Comparison of ENCODE assay signal across 9 mouse cellular contexts in genomic region chr2:38196199-38197060, GRCm38 (mm10).
DNase-seq lines count a peak whose midpoint lies in the region; ATAC-seq and TF ChIP-seq lines count a peak whose summit lies in the region.
"Had no signal": no experiment of that assay in that cellular context is flagged by ENCODE, and none has a peak within 500 bp of the region (broad histone marks: within the 10 kb centered on the region; RNA-seq: fewer than 3 reads in every experiment).

No protein-coding gene starts in this region.

- peaks cover 12% of the 10 kb centered on the region for H3K4me1 ChIP-seq in heart, embryonic 12.5 days (replicated peaks)
- peaks cover 51% of the 10 kb centered on the region for H3K4me1 ChIP-seq in liver, embryonic 15.5 days (replicated peaks)
- H3K4me1 ChIP-seq in liver, embryonic 11.5 days (replicated peaks; ENCODE audit: control insufficient read depth, insufficient read depth, low read length): peaks cover 20% of the 10 kb centered on the region
- peaks cover 11% of the 10 kb centered on the region for H3K4me1 ChIP-seq in forebrain, embryonic 14.5 days (ENCODE audit: control insufficient read depth, insufficient read depth, low read length)
- H3K4me1 ChIP-seq in midbrain, embryonic 16.5 days (ENCODE audit: control insufficient read depth, insufficient read depth, low read length): peaks cover 10% of the 10 kb centered on the region
- no peaks in the 10 kb centered on the region for H3K4me1 ChIP-seq in thymus, adult 2 months (replicated peaks; ENCODE audit: control insufficient read depth, insufficient read depth, low read length)

- no peaks in the 10 kb centered on the region for H3K9me3 ChIP-seq in heart, embryonic 12.5 days (replicated peaks)
- H3K9me3 ChIP-seq in liver, embryonic 15.5 days (replicated peaks): no peaks in the 10 kb centered on the region
- H3K9me3 ChIP-seq in liver, embryonic 11.5 days (ENCODE audit: control insufficient read depth, low read length): no peaks in the 10 kb centered on the region
- H3K9me3 ChIP-seq in forebrain, embryonic 14.5 days (replicated peaks; ENCODE audit: control insufficient read depth, low read length): no peaks in the 10 kb centered on the region
- H3K9me3 ChIP-seq in midbrain, embryonic 16.5 days (replicated peaks; ENCODE audit: control insufficient read depth, low read length, poor library complexity, severe bottlenecking): no peaks in the 10 kb centered on the region

- H3K27ac ChIP-seq in heart, embryonic 12.5 days (ENCODE audit: poor library complexity, severe bottlenecking): 0 out of 2 replicates have a peak overlapping the region, but pooled peaks have one; percentile 1
- peak overlapping the region; percentile 19; the same call in 1 of the 2 replicates for H3K27ac ChIP-seq in liver, embryonic 15.5 days (replicated peaks)
- H3K27ac ChIP-seq in liver, embryonic 11.5 days (ENCODE audit: low read depth, low read length): no peak overlapping the region
- peak overlapping the region; percentile 5; the same call in 1 of the 2 replicates for H3K27ac ChIP-seq in forebrain, embryonic 14.5 days (ENCODE audit: low read depth, low read length)
- H3K27ac ChIP-seq in midbrain, embryonic 16.5 days (ENCODE audit: low read length): no peak overlapping the region; the same call in 1 of the 2 replicates
- H3K27ac ChIP-seq in thymus, adult 2 months (ENCODE audit: control insufficient read depth, insufficient read depth, low read length): no peak overlapping the region

- no peak for TF ChIP-seq CTCF in thymus, adult 2 months (IDR thresholded peaks at IDR 0.05; ENCODE audit: borderline replicate concordance, control insufficient read depth, extremely low read depth, insufficient read depth, low read length, poor library complexity)

- H3K4me3 ChIP-seq in heart, embryonic 12.5 days: no peak overlapping the region
- no peak overlapping the region for H3K4me3 ChIP-seq in liver, embryonic 15.5 days (replicated peaks)
- H3K4me3 ChIP-seq in liver, embryonic 11.5 days (ENCODE audit: low read depth, low read length): no peak overlapping the region
- no peak overlapping the region for H3K4me3 ChIP-seq in forebrain, embryonic 14.5 days (ENCODE audit: low read depth, low read length)
- H3K4me3 ChIP-seq in midbrain, embryonic 16.5 days (ENCODE audit: low read depth, low read length): no peak overlapping the region
- H3K4me3 ChIP-seq in thymus, adult 2 months (ENCODE audit: control insufficient read depth, insufficient read depth, low read length): no peak overlapping the region

- WGBS in heart, embryonic 12.5 days: 42% methylated on average over 9 of the region's 9 CpGs
- WGBS in liver, embryonic 15.5 days (ENCODE audit: insufficient replicate concordance): 73% methylated on average over 9 of the region's 9 CpGs
- WGBS in liver, embryonic 11.5 days: 62% methylated on average over 9 of the region's 9 CpGs
- WGBS in forebrain, embryonic 14.5 days: 4% methylated on average over 9 of the region's 9 CpGs
- WGBS in midbrain, embryonic 16.5 days: 43% methylated on average over 9 of the region's 9 CpGs
- 90% methylated on average over 9 of the region's 9 CpGs for WGBS in thymus, adult 2 months

- ATAC-seq in heart, embryonic 12.5 days (ENCODE audit: insufficient number of reproducible peaks, low FRiP score): no peak
- ATAC-seq in liver, embryonic 15.5 days (ENCODE audit: insufficient read depth): no peak
- no peak for ATAC-seq in liver, embryonic 11.5 days (replicated peaks; ENCODE audit: low FRiP score)
- ATAC-seq in forebrain, embryonic 14.5 days: peak; percentile 83
- ATAC-seq in midbrain, embryonic 16.5 days: no peak
- ATAC-seq: CD4-positive, CD25-positive, alpha-beta regulatory T cell, adult 4 months had no signal

- H3K27me3 ChIP-seq in heart, embryonic 12.5 days (replicated peaks): no peaks in the 10 kb centered on the region
- no peaks in the 10 kb centered on the region for H3K27me3 ChIP-seq in liver, embryonic 15.5 days
- no peaks in the 10 kb centered on the region for H3K27me3 ChIP-seq in liver, embryonic 11.5 days (replicated peaks; ENCODE audit: control insufficient read depth, insufficient read depth, low read length)
- no peaks in the 10 kb centered on the region for H3K27me3 ChIP-seq in forebrain, embryonic 14.5 days (replicated peaks; ENCODE audit: control insufficient read depth, insufficient read depth, low read length)
- H3K27me3 ChIP-seq in midbrain, embryonic 16.5 days (ENCODE audit: control insufficient read depth, insufficient read depth, low read depth, low read length): no peaks in the 10 kb centered on the region
- H3K27me3 ChIP-seq in thymus, adult 2 months (ENCODE audit: control insufficient read depth, insufficient read depth, low read length): no peaks in the 10 kb centered on the region

- H3K9ac ChIP-seq in heart, embryonic 12.5 days: no peak overlapping the region
- H3K9ac ChIP-seq in liver, embryonic 15.5 days: no peak overlapping the region
- no peak overlapping the region for H3K9ac ChIP-seq in liver, embryonic 11.5 days (ENCODE audit: low read depth, low read length)
- no peak overlapping the region for H3K9ac ChIP-seq in forebrain, embryonic 14.5 days (ENCODE audit: low read length)
- H3K9ac ChIP-seq in midbrain, embryonic 16.5 days (ENCODE audit: low read depth, low read length): no peak overlapping the region

- DNase-seq in heart, adult 18-20 months: no peak
- DNase-seq in liver, embryonic 11.5 days (ENCODE audit: low spot score): no peak
- DNase-seq in forebrain, embryonic 14.5 days (ENCODE audit: low spot score): peak; percentile 92
- DNase-seq in layer of hippocampus, postnatal 36 days: no peak
- DNase-seq in thymus, adult 2 months: no peak

- H3K4me2 ChIP-seq in heart, embryonic 12.5 days: peak overlapping the region; percentile 21; the same call in 1 of the 2 replicates
- no peak overlapping the region for H3K4me2 ChIP-seq in liver, embryonic 15.5 days
- H3K4me2 ChIP-seq in liver, embryonic 11.5 days: no peak overlapping the region
- H3K4me2 ChIP-seq in forebrain, embryonic 14.5 days (ENCODE audit: low read length): peak overlapping the region; percentile 39
- peak overlapping the region; percentile 5; the same call in 1 of the 2 replicates for H3K4me2 ChIP-seq in midbrain, embryonic 16.5 days (ENCODE audit: low read length)

- no peak for TF ChIP-seq POLR2A in thymus, adult 2 months (IDR thresholded peaks at IDR 0.05; ENCODE audit: control insufficient read depth, extremely low read depth, insufficient read depth, low read length, poor library complexity)

- no peaks in the 10 kb centered on the region for H3K36me3 ChIP-seq in heart, embryonic 12.5 days
- no peaks in the 10 kb centered on the region for H3K36me3 ChIP-seq in liver, embryonic 15.5 days (replicated peaks)
- H3K36me3 ChIP-seq in liver, embryonic 11.5 days (ENCODE audit: control insufficient read depth, insufficient read depth, low read length): no peaks in the 10 kb centered on the region
- no peaks in the 10 kb centered on the region for H3K36me3 ChIP-seq in forebrain, embryonic 14.5 days (ENCODE audit: control insufficient read depth, insufficient read depth, low read length)
- no peaks in the 10 kb centered on the region for H3K36me3 ChIP-seq in midbrain, embryonic 16.5 days (ENCODE audit: control insufficient read depth, insufficient read depth, low read length)
- H3K36me3 ChIP-seq in thymus, adult 2 months (ENCODE audit: control insufficient read depth, insufficient read depth, low read length): no peaks in the 10 kb centered on the region

Comparison
In these comparisons a context has a peak if more than half of its experiments do, and no peak if none do; other contexts are left out.
1. H3K27ac ChIP-seq: peak in heart, embryonic 12.5 days (single experiment), liver, embryonic 15.5 days (single experiment) and forebrain, embryonic 14.5 days (single experiment); none in liver, embryonic 11.5 days (single experiment), midbrain, embryonic 16.5 days (single experiment) and thymus, adult 2 months (single experiment).
2. H3K4me2 ChIP-seq: peak in heart, embryonic 12.5 days (single experiment), forebrain, embryonic 14.5 days (single experiment) and midbrain, embryonic 16.5 days (single experiment); none in liver, embryonic 15.5 days (single experiment) and liver, embryonic 11.5 days (single experiment).